Mouse (Mus musculus) embryonic fibroblast, embryonic 13.5 days (primary cell): Measurements from ENCODE around the gene Cfap65.

ENCODE experiments used
- CTCF ChIP-seq: IDR thresholded peaks from 2 replicates; pipeline ENCODE4 v1.5.1; 2011; ENCODE audit warnings: mild to moderate bottlenecking, control low read depth, low read length, moderate library complexity, borderline replicate concordance; ENCODE audit not compliant: insufficient read depth
- POLR2A ChIP-seq: IDR thresholded peaks from 2 replicates; pipeline ENCODE4 v1.6.1; 2011; ENCODE audit warnings: low read depth, mild to moderate bottlenecking, control low read depth, low read length, moderate library complexity

DNA sequence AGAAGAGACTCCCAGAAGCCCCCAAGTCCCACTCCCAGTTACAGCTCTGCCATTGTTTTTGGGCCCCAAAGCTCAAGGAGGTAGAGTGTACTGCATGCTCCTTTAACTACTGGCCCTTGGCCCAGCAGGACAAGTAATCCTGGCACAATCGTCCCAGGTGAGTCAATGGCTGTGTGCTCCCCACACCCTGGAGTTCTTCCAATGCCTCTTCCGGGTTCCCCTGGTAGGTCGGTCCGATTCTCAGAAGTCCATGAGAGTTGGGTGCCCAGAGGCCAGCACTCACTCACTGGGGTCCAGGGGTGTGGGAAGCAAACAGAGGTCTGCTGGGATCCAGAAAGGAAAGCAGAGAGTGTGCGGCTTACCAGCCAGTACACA lies 27.4 kb upstream of the Cfap65 start:
- TF ChIP-seq CTCF: no peak
- TF ChIP-seq POLR2A: no peak
